Mouse (Mus musculus) CH12F3 (cell line): Measurements from ENCODE around the gene Zfp710.

Source experiments
- in situ Hi-C: fragments of 300-500 bp; cut with MboI; formaldehyde crosslinking; loops from 2 replicates; pipeline ENCODE4 v1.14.3; 2020; ENCODE audit warnings: low sequenced_read_pairs

The Zfp710 gene

DNA sequence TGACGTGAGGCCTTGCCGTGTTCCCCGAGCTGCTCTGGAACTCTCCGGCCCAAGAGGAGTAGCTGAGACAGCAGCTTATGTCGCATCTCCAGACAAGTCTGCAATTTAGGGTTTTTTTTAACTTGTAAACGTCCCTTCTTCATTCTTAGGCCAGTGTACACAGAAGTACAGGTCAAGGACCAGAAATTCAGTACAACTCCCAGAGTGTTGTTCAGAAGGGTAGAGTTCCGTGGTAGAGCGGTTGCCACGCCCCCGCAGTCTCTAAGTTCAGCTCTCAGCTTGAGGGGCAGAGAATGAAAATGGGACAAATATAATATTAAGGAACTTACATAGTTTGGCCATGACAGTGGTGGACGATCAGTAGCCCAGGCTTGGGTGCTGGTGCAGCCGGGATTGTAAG lies 31.2 kb downstream of the Zfp710 start:
- in situ Hi-C loops: no loop called here

DNA sequence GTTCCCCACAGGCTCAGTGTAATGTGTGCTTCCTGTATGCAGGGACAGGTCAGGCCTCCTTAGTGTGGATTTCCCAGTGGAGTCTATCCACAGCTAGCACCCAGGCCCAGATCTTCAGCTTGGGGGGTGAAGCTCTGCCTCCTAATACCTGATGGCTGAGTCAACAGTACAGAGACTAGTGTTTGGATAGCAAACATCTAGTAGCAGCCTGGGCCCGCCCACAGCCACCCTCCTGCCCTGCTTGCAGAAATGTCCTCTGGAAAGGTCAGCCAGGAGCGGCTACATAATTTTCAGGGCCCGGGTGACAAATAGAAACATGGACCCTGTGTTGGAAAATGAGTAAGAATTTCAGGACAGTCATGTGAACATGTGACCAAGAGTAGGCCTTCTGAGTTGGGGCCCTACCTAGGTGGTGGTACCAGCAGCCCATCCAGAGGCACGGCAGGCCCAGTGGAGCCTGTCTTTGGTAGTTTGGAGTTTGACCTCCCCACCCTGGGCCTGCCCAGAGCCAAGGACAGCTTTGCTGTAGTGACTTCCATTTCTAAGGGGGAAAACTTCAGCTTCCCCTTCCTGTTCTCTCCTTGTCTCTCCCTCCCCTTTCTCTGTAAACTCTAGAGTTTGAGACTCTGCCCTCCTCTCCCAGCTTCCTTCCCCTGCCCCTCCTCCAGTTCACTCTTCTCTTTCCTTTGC lies 32.5 kb downstream of the Zfp710 start:
- in situ Hi-C loops: no loop called here

GRCm38 (mm10) chr7:80057781-80058180 lies 33.2 kb downstream of the Zfp710 start:
- in situ Hi-C loops: no loop called here

DNA sequence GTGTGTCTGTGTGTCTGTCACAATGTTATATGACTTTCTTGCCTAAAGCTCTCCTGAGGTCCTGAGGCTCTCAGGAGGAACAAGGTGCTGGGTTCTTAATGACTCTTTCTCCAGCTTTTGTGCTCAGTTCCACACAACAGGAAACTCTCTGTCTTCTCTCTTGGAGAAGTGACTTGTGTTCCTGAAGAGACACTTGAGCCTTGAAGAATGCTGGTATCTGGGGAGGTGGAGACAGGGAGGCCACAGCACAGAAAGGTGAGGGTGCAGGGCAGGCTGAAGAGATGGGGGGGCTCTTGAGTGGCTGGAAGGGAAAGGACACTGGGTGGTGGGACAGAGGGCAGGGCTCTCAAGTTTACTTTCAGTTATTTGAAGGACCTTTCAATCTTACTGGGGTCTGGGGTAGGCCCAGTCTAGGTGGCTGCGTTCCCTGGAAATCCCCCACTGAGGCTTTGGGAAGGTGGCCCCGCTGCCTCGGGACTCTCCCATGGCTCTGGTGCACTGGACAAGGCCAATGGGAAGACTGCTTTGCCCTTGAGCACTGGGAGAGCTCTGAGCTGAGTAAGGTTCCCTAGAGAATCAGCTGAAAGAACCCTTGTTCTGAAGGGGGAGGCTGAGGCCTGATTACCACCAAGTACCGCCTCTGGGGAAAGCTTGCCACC lies 33.9 kb downstream of the Zfp710 start:
- in situ Hi-C loops: no loop called here

- in situ Hi-C loops: no loop called here
Measured at GRCm38 (mm10) chr7:80059064-80059838, 34.6 kb downstream of the Zfp710 start.

GRCm38 (mm10) chr7:80060012-80060778 lies 35.6 kb downstream of the Zfp710 start:
- in situ Hi-C loops: no loop called here

DNA sequence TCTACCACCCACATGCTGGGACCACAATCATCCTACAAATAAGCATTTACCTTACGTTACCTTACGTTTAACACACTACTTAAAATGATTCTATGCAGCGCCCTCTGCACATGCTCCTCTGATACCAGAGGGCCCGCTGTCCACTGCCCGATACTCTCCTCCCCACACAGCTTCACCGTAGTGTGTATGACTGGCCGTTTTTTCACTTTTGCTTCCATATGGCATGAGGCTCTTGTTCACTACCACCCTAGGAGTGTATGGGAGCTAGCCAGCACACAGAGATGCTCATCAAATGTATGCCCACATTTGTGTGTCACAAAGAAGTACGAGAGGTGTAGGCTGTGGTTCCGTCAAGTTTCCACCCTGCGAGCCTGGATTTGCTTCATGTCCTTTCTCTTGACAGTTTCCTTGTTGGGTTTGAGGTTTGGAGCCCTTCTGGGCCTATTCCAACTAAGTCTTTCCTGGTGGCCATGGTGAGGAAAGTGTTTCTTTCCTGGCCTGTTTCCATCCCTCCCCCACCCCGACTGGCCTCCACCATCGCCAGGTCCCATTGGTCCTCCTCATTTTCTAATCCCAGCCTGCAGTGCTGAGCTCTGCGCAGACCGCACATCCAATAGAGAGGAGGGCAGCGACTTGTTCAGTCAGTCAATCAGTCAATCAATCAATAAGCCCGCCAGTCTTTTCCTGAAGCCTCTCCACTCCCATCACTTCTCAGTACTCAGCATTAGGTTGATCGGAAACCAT lies 37.6 kb downstream of the Zfp710 start:
- in situ Hi-C loops: no loop called here

GRCm38 (mm10) chr7:80063244-80063643 lies 38.6 kb downstream of the Zfp710 start:
- in situ Hi-C loops: no loop called here

- in situ Hi-C loops: no loop called here
Measured at GRCm38 (mm10) chr7:80063902-80064736, 39.5 kb downstream of the Zfp710 start.

GRCm38 (mm10) chr7:80065250-80065649 lies 40.6 kb downstream of the Zfp710 start:
- in situ Hi-C loops: no loop called here

GRCm38 (mm10) chr7:80066675-80067455 lies 42.3 kb downstream of the Zfp710 start:
- in situ Hi-C loops: no loop called here

GRCm38 (mm10) chr7:80068341-80068740 lies 43.7 kb downstream of the Zfp710 start:
- in situ Hi-C loops: no loop called here

DNA sequence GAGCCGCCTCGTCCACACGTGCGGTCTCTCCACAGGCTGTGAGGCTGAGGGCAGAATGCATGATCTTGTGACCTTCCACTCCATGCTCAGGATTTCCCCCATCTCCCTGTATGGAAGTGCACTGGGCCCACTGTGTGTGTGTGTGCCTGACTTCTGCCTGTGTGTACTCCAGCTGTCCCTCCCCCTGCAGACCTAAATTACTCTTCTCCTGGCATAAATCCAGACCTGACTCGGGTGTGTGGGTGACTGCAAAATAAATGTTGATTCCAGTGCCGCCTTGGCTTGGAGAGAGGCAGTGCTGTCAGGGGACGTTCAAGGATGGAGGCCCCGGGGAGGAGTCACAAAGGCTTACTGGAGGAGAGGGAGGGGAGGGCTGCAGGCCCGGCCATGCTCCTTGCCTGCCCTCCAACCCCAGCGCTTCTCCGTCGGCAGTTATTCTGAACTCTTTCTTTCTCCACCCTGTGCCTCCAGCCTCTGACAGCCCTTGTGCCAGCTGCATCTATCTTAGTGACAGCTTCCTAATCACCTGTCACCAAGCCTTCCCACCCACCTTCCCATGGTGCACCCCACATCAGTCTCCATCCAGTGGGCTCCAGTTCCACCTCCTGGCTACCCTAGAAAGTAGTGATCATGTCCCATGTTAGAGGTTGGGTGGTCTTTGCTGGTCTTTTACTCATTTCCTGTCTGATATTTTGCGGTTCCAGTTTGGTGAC lies 45.2 kb downstream of the Zfp710 start:
- in situ Hi-C loops: no loop called here

- in situ Hi-C loops: no loop called here
Measured at GRCm38 (mm10) chr7:80071209-80071608, 46.6 kb downstream of the Zfp710 start.

DNA sequence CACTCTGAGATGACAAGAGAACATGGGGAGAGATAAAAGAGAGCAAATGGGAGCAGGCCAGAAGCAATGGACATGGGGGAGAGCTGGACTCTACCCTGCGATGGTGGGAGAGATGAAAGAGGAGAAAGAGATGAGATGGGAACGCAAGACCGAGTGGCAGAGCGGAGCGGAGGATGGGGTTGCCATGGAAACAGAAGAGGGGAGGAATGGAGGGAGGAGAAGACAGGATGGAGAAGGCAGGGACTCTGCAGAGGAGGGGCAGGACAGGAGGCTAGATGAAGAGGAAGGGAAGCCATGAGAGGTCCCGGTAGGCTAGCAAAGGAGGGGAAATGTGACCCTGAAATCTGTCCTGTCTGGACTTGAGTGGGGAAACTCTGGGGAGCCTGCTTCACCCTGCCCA lies 47.7 kb downstream of the Zfp710 start:
- in situ Hi-C loops: no loop called here

DNA sequence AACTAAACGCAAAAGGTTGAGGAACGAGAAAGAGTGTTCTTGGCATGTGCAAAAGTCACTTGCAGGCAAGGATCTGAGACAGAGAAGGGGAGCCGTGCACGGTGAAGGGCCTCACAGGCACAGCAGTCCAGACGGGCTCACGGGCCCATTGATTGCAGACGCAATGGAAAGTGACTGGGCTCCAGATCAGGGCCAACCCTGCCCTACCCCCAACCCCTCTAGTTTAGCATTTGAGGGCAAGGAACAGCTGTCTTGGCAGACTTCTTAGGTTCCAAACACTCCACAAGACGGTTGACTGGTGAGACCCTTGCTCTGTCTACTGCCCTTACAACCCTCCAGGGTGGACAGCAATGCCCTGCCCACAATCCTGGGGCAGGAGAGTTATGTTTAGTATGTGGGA lies 48.9 kb downstream of the Zfp710 start:
- in situ Hi-C loops: no loop called here

GRCm38 (mm10) chr7:80074921-80075441 lies 50.4 kb downstream of the Zfp710 start:
- in situ Hi-C loops: no loop called here
